Mouse (Mus musculus) heart, postnatal 14 days (tissue): ENCODE measurements around the gene Arl5c. TPM values are rescaled to one million over a fixed set of nuclear protein-coding genes. Genes with fewer than 3 reads are reported as not detected.
A peak's percentile ranks its signal among the peaks of the same experiment; 100 is the strongest.
"Not testable (repeated sequence)": the region's sequence is repeated elsewhere in the genome, so short reads cannot be mapped to it uniquely, and the experiment has no call there.

ENCODE experiments used
- DNase-seq, 2 experiments: peaks; one replicate each; pipeline ENCODE4 v3.0.0; 2021 to 2022
- intact Hi-C: fragments of 180-260 bp; cut with DNase I; formaldehyde crosslinking; loops from one replicate; pipeline ENCODE4 v1.15.1; 2025
- total RNA-seq, 2 experiments: library from RNA; stranded (reverse); gene quantifications; 2 replicates each; pipeline ENCODE4 v1.2.3; 2021

The Arl5c gene
- total RNA-seq, 2 experiments from 2014 or later: 1.6 to 6.2 TPM

DNA sequence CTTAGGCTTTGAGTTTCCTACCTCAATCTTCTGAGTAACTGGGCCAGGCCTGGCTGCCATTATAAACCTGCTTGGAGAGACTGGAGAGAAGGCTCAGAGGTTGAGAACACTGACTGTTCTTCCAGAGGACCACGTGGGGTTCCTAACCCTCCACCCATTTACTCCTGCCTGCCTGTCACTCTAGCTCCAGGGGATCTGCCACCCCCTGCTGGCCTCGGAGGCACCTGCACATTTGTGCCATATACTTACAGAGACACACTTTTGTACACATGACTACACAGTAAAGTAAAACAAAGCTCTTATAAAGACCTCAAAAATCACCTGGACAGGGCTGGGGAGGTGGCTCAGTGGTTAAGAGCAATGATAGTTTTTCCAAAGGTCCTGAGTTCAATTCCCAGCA is 23.5 kb downstream of the Arl5c start:
- no peak for DNase-seq
- intact Hi-C loops: no loop called here

DNA sequence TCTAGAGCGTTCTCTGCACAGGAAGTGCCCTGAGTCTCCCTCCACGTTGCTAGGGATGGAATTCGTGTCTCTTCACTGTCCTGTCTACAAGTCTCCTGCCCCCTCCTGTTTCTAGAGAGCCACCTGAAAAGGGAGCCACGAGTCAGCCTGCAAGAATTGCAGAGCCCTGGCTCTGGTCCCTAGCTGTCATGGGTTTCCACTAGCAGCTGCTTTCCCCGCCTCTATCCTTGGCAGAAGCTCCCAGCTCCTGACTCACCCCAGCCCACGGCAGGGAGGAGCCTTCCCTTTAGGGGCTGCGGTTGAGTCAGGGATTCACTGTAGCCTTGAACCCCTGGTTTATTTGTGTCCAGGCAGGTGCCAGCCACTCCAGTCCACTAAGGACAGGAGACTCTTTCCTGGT is 24.7 kb downstream of the Arl5c start:
- peak; percentile 82 to 86 for DNase-seq
- intact Hi-C loops: no loop called here

DNA sequence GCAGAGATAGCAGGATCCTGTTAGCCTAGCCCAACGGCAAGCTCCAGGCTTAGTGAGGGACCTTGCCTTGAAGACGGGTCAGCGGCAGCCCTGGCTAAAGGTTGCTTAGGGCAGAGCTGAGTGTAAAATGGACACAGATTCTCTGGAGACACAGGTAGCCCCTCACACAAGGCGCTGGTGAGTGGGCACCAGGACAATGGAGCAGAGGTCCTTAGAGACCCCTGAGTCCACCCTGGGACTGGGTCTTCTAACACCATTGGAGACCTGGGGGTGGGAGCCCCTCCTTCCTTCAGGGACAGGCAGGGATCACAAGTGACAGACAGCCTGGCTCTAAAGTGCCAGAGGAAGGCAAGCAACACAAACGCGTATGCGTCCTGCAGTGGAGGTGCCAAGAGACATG is 25.2 kb downstream of the Arl5c start:
- DNase-seq: no peak
- intact Hi-C loops: no loop called here

DNA sequence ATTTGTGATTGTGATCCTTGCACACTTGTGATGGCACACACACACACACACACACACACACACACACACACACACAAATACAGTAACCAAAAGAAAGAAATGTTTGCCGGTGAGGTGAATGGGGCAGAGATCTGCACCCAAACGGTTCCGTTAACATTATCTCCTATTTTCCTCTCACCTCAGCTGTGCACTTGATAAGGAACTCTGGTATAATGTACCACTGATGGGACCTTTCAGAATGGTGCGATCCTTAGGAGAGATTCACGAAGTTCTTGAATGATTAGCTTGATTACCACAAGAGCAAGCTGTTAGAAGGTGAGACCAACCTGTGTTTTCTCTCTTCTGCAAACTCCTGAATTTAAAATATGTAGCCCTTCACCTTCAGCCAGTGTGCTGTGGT is 27.6 kb downstream of the Arl5c start:
- DNase-seq: no peak
- intact Hi-C loops: no loop called here

DNA sequence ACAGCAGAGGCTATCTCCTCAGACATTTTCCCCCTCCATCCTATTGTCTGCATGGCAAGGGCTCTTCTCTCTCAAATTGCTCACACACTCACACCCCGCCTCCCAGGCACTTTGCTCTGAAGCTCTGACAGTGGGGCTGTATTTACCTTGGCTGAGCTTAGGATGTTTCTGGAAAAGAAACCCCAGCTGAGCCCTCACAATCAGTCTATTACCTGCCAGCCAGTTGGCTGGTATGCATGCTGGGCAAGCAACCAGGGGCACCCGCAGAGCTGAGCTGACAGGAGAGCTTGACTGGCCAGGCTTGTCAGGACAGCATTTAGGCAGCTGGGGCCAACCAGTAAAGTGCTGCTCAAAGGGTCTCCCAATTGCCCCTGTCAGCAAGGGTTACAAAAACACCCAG is 28.9 kb downstream of the Arl5c start:
- intact Hi-C loops: no loop called here
- peak; percentile 44 to 73 for DNase-seq

DNA sequence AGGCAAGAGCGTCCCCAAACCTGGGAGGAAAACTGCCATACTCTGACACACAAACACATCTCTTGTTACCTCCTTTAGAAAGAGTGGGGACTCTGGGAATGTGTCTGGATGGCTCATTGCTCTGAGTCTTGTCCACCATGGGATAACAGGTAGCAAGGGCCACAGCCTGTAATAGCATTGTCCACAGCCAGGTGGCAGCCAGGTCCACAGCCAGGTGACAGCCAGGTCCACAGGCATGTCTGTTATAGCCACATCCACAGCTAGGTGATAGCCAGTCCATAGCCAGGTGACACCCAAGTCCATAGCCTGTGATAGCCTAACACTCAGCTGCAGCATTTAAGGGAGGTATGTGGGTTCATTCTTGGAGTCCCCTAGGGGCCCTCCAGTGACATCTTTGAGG is 35.1 kb downstream of the Arl5c start:
- intact Hi-C loops: no loop called here
- DNase-seq: no peak

DNA sequence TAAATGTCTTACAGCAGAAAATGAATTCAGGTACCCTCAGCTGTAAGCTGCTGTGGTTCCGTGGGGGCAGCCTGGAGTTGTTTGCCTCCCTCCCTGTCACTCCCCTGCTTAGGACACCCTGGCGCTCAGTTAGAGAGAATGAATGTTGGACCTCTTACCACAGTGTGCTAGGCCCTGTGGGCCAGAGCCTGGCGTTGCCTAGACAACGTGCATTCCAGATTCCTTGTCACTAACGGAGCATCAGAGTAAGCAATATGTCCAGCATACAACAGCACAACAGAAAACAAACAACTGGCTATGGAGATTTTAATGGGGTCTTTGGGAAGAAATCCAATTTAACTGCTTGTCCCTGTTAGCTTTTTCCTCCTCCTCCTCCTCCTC is 36.7 kb downstream of the Arl5c start:
- DNase-seq: no peak
- intact Hi-C loops: no loop called here

DNA sequence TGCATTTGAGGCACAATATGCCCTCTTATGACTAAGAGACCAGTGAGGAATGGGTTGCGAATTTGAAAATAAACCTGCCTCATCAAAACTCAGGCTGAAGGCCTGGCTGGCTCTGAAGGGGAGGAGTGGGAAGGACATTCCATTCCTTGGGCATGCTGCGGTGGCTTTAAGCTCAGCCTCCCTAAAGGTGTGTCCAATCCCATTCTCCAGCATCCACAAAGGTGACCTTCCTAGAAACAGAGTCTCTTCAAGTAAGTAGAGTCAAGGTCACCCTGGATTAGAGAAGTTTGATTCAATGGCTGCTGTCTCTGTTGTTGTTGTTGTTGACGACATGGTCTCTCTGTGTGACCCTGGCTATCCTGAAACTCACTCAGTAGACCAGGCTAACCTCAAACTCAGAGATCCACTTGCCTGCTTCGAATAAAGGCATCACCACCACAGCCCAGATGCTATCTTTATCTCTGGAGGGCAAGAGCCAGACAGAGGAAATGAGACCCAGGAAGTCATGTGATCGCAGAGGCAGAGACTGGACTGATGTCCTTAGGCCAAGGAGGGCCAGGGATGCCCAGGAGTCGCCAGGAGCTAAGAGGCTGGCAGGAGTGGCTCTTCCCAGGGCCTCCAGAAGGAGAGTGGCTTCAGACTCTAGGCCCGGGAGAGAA is 37.2 kb downstream of the Arl5c start:
- DNase-seq: no peak
- intact Hi-C loops: no loop called here

DNA sequence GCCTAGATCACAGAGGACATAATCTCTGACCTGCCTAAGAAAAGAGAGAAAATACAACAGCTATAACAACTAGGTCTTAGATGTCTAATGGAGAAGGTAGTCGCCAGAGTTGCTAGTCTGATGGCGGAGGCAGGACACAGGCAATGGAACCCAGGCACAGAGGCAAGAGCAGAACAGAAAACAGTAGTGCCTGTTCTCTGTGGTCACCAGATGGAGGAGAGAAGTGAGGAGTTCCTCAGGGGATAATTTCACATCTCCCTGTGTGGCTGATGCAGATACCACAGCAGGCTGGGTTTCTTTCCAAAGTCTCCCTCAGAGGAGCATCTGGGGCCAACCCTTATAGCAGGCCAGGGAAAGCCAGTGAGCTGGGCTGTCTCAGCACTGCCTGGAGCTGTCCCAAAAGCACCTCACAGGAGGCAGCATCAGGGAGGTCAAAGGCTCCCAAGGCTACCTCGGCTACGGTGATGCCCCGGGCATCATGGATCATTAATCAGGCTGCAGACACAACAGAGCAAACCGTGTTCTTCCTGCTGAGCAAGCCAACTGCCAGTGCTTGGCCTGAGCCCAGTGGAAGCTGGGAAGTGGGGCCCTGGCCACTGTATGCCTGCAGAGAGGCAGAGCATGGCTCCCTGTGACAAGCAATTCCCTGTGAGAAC is 38.9 kb downstream of the Arl5c start:
- DNase-seq: peak in 1 of 2 experiments; percentile 36
- intact Hi-C loops: no loop called here

DNA sequence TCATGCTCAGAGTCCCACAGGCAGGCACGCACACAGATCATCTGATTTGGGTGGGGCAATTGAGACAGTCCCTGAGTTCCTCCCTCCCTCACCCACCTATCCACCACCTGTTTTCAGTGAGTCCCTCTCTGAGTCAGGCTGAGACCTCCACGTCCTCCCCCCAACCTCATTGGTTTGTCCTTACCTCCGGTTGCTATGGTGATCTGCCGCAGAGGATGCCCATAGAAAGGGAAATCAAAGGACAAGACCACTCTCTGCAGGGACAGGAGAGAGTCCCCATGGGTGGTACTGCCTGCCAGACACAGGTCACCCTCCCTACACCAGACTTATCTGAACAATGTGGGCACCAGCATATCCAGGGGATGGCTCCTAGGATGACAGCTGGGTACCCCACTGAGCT is 40.1 kb downstream of the Arl5c start:
- intact Hi-C loops: no loop called here
- DNase-seq: no peak

DNA sequence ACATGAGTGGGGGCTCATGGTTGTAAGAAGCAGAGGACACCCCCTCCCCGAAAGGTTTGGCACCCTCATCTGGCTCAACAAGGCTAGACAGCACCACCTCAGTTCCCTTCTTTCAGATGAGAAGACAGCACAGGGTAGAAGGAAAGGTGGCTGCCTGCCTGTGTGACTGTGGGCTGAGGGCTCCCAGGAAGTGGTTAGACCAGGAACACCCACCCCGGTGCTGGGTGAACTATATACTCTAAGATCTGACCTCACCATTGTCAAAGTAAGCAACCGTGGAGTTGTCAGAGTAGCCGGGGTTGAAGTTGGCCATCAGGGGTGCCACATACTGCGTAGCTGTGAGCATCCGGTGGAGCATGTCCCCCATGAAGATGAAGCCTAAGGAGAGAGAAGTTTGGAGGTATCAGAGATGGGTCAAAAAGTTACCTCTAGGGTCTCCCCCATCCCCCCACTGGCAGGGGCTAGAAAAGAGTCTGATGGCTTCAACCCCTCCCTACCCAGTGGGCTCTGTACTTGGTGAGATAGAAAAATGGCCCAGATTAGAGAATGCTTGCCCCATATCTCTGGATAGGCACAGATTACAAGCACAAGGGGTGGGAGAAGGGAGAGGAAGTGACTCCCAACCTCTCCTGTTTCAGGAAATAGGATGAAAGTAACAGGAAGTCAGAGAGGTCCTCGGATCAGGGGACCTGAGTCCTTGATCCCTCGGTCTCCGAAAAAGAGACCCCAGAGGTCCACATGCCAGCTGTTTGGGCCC is 40.7 kb downstream of the Arl5c start:
- DNase-seq: no peak
- intact Hi-C loops: no loop called here

DNA sequence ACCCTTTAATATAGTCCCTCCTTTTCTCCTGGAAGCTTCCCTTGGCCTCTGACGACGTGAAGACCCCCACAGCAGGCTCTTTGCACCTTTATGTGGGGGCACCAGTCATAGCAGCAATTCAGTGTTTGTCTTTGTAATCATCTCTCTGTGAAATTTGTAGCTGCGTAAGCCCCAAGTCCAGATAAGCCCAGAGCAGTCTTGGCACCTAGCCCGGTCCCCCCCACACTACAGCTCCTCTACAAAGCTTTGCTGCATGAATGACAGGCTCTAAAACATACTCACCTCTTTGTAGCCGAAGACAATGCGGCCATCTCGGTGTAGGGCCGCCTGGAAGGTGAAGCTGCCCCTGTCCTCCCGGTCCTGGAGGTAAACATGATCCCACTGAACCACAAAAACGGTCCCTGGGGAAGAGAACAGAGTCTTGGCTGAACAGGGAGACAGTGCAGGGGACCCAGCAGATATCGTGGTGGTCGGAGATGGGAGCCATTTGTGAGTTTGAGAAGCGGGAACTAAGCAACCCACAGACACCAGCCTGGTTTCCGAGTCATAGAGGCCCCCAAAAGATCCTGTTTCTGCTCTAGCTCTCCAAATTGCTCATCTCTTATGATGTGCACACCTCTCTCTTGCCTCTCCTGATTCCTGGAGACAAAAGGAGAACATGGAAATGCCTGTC is 41.4 kb downstream of the Arl5c start:
- DNase-seq: no peak
- intact Hi-C loops: no loop called here

DNA sequence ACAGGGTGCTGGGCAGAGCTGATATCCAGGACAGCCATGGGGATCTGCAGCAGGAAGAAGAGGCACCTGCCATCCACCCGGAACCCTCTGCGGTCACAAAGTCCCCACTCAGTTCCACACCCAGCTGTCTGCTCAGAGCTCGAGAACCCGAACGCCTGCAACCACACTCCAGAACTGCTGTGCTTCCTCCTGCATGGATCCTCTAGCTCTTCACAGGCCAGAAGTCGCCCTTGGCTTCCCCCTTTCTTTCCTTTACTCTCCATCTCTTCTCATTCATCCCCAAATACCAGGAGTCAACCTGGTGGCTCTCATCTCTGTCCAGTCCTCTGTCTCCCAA is 42.1 kb downstream of the Arl5c start:
- no peak for DNase-seq
- intact Hi-C loops: no loop called here

DNA sequence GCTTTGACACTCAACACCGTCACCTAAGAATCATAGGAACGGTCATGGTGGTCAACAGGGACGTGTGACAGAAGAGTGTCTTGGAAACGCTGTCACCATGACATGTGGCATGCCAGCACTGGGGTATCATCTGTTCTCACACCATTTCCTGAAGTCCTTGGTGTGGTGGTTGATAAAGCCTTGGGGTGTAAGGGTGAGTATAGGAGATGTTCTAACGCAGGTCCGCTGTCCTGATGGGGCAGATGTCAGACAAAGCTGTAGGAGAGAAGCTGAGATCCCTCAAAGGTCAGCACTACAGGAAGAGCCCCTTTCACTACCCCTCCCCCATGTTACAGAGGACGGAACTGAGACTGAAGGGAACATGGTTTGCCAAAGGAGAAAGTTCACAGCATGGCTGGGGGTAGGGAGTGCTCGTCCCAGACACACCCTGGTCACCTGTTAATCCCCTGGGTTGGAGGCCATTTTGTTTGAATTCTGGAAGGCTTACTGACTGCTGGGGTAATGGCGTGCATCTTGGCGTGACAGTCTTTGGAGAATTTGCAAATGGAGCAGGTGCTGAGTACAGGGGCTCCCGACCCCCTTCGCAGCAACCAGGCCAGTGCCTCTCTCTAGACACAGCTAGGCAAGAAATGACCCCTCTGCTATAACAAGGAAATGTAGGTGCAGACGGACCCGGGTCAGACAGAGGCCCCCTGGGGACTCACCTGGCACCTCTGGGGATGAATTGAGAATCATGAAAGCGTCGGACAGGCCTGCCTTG is 42.6 kb downstream of the Arl5c start:
- no peak for DNase-seq
- intact Hi-C loops: no loop called here

DNA sequence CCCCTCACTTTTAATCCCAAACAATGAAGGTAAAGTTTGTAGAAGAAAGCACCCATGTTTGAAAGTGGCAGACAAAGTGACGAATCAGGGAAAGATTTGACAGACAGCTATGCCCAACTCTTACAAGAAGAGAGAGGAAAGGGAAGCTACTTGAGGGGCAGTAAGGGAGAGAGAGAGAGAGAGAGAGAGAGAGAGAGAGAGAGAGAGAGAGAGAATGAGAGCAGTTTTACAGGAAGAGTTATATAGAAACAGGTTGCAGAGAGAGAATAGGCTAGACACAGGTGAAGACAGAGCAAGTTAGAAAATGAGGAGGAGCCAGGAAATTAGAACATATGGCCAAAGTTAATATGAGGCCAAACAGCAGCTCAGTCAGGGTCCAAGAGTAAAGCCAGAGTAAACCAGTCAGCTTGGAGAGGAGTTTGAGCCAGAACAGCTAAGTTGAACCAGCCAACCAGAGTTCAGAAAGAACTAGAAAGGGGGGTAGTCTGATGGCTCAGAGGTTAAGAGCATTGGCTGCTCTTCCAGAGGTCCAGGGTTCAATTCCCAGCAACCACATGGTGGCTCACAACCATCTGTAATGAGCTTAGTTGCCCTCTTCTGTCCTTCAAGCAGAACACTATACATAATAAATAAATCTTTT is 43.5 kb downstream of the Arl5c start:
- intact Hi-C loops: no loop called here
- no peak for DNase-seq

DNA sequence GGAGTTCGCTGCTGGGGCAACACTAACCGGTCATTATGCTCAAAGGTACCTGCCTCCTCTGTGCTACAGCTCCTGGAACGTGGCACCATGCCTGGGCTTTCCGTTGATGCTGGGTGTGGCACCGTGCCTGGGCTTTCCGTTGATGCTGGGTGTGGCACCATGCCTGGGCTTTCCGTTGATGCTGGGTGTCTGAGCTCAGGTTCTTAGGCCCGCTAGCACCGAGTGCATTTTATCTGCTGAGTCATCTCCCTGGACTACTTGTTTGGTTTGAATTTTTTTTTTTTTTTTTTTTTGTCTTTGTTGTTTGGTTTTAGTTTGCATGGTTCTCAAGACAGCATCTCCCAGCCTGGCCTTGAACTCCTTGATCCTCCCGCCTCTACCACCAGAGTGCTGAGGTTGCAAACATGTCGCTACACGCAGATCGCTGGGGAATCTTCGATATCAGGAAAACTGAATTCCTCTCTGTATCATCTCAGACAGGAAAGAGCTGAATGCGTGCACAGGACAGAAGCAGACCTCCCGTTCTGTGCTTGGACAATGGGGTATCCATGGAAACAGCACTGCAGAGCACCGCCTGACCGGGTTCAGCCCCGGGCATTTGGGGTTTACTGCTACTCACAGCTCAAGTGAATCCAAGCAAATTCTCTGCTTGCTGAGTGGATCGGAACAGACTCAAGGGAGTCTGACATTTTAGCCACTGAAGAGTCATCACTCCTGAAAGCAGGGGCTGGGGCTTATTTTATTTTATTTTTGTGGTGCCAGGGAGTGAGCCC is 46.1 kb downstream of the Arl5c start:
- no peak for DNase-seq
- intact Hi-C loops: no loop called here

DNA sequence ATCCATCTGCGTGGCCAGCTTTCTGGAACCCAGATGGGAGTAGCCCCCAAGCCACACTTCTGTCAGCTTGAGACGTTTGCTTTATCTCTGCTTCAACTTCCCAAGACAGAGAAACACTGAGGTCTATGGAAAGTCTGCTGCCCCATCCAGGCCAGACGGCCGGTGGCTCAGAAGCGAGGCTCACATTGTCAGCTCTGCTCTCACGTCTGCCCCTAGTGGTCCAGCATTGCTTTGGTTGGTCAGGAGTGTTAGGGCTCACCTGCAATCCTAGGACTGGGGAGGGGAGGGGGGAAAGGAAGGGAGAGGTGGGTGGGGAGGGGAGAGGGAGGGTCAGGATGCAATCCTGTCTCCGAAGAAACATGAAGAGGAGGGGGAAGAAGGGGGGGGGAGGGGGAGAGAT is 48.6 kb downstream of the Arl5c start:
- intact Hi-C loops: no loop called here
- DNase-seq: peak; percentile 23 to 45

DNA sequence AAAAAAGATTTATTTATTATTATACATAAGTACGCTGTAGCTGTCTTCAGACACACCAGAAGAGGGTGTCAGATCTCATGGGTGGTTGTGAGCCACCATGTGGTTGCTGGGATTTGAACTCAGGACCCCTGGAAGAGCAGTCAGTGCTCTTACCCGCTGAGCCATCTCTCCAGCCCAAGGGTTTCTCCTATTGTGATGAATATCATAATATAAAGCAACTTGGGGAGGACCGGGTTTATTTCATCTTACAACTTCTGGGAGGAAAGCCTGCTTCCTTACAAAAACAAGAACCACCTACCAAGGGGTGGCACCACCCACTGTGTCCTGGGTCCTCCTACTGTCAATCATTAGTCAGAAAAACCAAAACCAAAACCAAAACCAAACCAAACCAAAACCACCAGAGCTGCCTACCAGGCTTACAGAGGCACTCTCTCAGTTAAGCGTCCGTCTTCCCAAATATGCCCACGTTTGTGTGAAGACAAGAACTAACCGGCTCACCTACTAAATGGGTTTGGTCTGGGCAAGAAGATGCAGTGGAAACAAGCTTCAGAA is 50.2 kb downstream of the Arl5c start:
- intact Hi-C loops, DNase-seq: not testable (repeated sequence)

DNA sequence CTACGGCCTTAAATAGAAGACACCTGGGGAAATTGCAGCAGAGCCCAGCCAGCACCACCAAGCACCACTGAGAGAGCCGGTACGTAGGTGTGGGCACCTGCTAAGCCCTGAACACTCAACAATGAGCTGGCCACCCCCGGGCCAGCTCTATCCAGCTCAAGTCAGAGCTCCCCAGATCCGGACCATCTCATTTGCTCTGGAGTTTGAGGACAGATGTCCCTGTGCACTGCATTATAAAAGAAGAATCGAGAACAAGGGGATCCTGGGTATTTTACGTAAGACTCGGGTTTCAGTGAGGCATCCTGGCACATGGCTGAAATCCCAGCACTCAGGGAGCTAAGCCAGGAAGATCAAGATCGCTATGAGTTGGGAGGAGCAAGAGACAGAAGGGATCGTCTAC is 51.0 kb downstream of the Arl5c start:
- intact Hi-C loops: no loop called here
- DNase-seq: no peak
